Mouse (Mus musculus) heart, adult 2 months (tissue): ENCODE results near the gene Birc5. TPM values are rescaled to one million over a fixed set of nuclear protein-coding genes. Genes with fewer than 3 reads are reported as not detected.
A peak's percentile ranks its signal among the peaks of the same experiment; 100 is the strongest.

ENCODE experiments used
- DNase-seq, 2 experiments: peaks; one replicate each; pipeline ENCODE4 v3.0.0; 2021
- H3K27ac ChIP-seq: fragments of 200-600 bp; 2 replicates; pipeline ENCODE4 v1.8.1; 2022
- H3K27me3 ChIP-seq: fragments of 200-500 bp; 2 replicates; pipeline ENCODE4 v1.6.1; 2012; ENCODE audit warnings: mild to moderate bottlenecking, low read length, inconsistent platforms, mixed read lengths; ENCODE audit not compliant: control insufficient read depth, insufficient read depth
- H3K36me3 ChIP-seq: fragments of 200-500 bp; 2 replicates; pipeline ENCODE4 v1.6.1; 2012; ENCODE audit warnings: low read length, inconsistent platforms; ENCODE audit not compliant: control insufficient read depth, insufficient read depth
- H3K4me1 ChIP-seq: fragments of 200-500 bp; 2 replicates; pipeline ENCODE4 v1.6.1; 2011; ENCODE audit warnings: low read length; ENCODE audit not compliant: control insufficient read depth, insufficient read depth
- H3K4me3 ChIP-seq: fragments of 200-600 bp; 2 replicates; pipeline ENCODE4 v1.8.1; 2022
- H3K79me2 ChIP-seq: fragments of 200-500 bp; replicated peaks from 2 replicates; pipeline ENCODE4 v1.6.1; 2012; ENCODE audit warnings: mild to moderate bottlenecking, inconsistent platforms, low read length, moderate library complexity, mixed read lengths; ENCODE audit not compliant: control insufficient read depth, insufficient read depth
- H3K9ac ChIP-seq: fragments of 200-500 bp; 2 replicates; pipeline ENCODE4 v1.6.1; 2012; ENCODE audit warnings: low read depth, mild to moderate bottlenecking, control low read depth, inconsistent platforms, low read length, mixed read lengths
- CTCF ChIP-seq: fragments of 200-600 bp; IDR thresholded peaks from 2 replicates; pipeline ENCODE4 v1.8.1; 2022; ENCODE audit warnings: antibody characterized with exemption, mild to moderate bottlenecking, moderate library complexity
- EP300 ChIP-seq: fragments of 200-500 bp; IDR thresholded peaks from 2 replicates; pipeline ENCODE4 v1.6.1; 2011; ENCODE audit warnings: low read depth, low read length, control low read depth; ENCODE audit not compliant: insufficient read depth
- POLR2A ChIP-seq: fragments of 200-500 bp; IDR thresholded peaks from 2 replicates; pipeline ENCODE4 v1.6.1; 2011; ENCODE audit warnings: mild to moderate bottlenecking, low read depth, low read length, control low read depth; ENCODE audit not compliant: insufficient read depth
- WGBS: fragments of 180-500 bp; shearing (Covaris S2); methylation state at CpG from one replicate; pipeline ENCODE4 v1.1.7; 2018; 5-methylcytosine and 5-hydroxymethylcytosine counted together
- intact Hi-C: fragments of 180-260 bp; cut with DNase I; formaldehyde crosslinking; loops from one replicate; pipeline ENCODE4 v1.15.1; 2025
- polyA plus RNA-seq: library from polyadenylated mRNA; depleted of rRNA; stranded (reverse); fragments of >200 nt; gene quantifications from 2 replicates; pipeline ENCODE4 v1.2.3, GENCODE M21; 2012
- total RNA-seq, 2 experiments: library from RNA; stranded (reverse); gene quantifications; 2 replicates each; pipeline ENCODE4 v1.2.3; 2021

Birc5 gene
- total and polyA plus RNA-seq, 3 experiments, result 0.18 to 0.80 (median 0.35) TPM

DNA sequence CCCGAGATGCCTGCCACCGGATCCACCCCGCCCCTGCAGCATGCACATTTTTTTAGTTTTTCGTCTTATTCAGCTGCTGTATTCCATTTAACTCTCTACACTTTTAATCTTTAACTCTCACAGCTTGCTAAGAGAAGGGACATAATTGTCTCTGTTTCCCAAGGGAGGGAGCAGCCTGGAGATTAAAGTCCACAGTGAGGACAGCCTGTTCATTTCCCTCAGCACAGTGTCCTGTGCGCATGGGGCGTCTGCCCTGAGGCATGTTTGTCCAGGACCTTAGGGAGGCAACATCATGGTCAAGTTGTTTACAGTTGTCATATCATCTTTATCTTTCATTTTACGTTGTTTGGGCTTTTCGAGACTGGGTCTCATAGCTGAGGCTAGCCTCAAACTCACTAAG lies 15.0 kb upstream of the Birc5 start:
- Histone ChIP-seq H3K4me3 (no peak overlapping the region), H3K4me1 (peaks cover 9% of the 10 kb centered on the region), H3K36me3 (no peaks in the 10 kb centered on the region), H3K27me3 (no peaks in the 10 kb centered on the region), H3K9ac (no peak overlapping the region), H3K79me2 (no peaks in the 10 kb centered on the region), H3K27ac (no peak overlapping the region)
- WGBS, result 84% methylated on average over 8 of the region's 8 CpGs
- TF ChIP-seq EP300 (no peak), POLR2A (no peak), CTCF (no peak)
- DNase-seq, result no peak
- intact Hi-C loops, result no loop called here

DNA sequence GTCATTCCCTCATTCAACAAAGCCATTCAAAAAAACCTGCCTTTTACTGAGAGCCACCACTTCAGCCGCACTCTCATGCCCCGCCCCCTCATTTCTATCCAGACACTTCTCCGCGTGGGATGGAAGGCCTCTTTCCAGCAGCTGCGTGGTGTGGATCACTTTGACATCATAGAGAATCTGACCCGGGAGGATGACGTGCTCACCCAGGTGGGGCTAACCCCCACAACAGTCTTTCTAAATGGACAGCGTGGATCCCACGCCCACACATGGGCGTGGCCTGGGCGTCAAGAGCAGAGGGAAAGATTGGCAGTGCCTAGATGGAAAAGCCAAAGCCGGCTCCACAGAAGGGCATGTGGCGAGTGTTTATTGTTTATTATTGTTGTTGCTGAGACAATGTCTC lies 12.7 kb upstream of the Birc5 start:
- Histone ChIP-seq H3K27me3 (no peaks in the 10 kb centered on the region), H3K27ac (no peak overlapping the region), H3K4me3 (no peak overlapping the region), H3K4me1 (peaks cover 3% of the 10 kb centered on the region), H3K9ac (no peak overlapping the region), H3K36me3 (no peaks in the 10 kb centered on the region), H3K79me2 (no peaks in the 10 kb centered on the region)
- WGBS, result 26% methylated on average over 13 of the region's 13 CpGs
- no peak for TF ChIP-seq POLR2A
- no peak for TF ChIP-seq CTCF
- no peak for TF ChIP-seq EP300
- intact Hi-C loops, result no loop called here
- DNase-seq, result no peak

DNA sequence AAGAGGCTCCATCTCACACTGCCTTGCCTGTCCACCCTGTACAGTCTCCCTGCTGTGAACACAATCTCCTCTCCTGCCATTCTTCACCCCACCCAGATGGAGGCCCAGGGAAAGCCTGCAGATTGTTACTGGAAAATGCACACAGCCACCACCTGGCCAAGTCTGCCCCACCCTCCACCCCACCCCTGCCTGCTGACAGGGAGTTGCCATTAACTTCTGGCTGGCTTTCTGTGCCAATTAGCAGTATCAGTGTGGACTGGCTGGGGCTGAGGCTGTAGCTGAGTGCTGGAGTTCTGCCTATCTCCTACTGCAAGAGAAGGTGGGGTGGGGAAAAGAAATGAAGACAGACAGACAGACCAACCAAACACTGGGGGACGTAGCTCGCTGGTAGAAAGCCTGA lies 10.5 kb upstream of the Birc5 start:
- Histone ChIP-seq H3K27ac (no peak overlapping the region), H3K9ac (no peak overlapping the region), H3K4me1 (no peaks in the 10 kb centered on the region), H3K27me3 (no peaks in the 10 kb centered on the region), H3K36me3 (no peaks in the 10 kb centered on the region), H3K4me3 (no peak overlapping the region), H3K79me2 (no peaks in the 10 kb centered on the region)
- WGBS, result 50% methylated on average over 2 of the region's 2 CpGs
- DNase-seq, result no peak
- intact Hi-C loops, result no loop called here
- TF ChIP-seq EP300, result 0 out of 2 replicates have a peak, but pooled peaks have one; percentile 18
- no peak for TF ChIP-seq POLR2A

DNA sequence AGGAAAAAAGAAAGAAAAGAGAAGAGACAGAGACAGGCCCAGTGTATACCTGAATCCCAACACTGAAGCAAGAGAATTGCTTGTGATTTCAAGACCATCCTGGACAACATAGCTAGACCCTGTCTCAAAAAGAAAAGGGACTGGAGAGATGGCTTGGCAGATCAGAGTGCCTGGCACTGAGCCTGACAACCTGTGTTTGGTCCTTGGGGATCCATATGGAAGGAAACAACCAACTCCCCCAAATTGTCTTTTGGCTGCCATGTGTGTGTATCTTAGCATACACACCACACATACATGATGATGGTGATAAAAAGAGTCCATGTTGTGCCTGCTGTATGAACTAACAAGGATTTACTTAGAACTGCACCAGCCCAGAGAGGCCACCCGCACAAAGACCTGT lies 10.0 kb upstream of the Birc5 start:
- Histone ChIP-seq H3K27me3 (no peaks in the 10 kb centered on the region), H3K27ac (no peak overlapping the region), H3K4me3 (no peak overlapping the region), H3K79me2 (no peaks in the 10 kb centered on the region), H3K36me3 (no peaks in the 10 kb centered on the region), H3K4me1 (no peaks in the 10 kb centered on the region), H3K9ac (no peak overlapping the region)
- DNase-seq, result no peak
- WGBS, result 95% methylated on average over 1 of the region's 1 CpGs
- TF ChIP-seq EP300 (no peak), POLR2A (no peak), CTCF (no peak)
- intact Hi-C loops, result no loop called here

DNA sequence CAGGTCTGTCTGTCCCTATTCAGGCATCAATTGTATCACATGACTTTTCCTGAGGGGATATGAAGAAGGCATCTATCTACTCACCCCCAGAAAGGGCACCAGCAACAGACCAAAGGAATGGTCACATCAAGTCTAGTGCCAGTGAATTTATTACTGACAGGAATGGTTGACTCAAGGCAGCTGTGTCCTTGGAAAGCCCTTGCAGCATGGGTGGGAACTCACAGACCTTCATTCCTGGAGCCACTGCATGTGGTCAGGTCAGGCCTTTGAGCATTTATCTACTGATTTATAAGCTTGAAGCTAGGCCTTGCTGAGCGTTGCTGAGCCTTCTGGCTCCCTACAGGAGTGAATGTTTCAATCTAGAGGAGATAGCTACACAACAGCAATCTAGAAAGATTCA lies 8.1 kb upstream of the Birc5 start:
- no peaks in the 10 kb centered on the region for H3K36me3 ChIP-seq
- no peaks in the 10 kb centered on the region for H3K4me1 ChIP-seq
- H3K79me2 ChIP-seq, result no peaks in the 10 kb centered on the region
- no peak overlapping the region for H3K27ac ChIP-seq
- 55% methylated on average over 1 of the region's 1 CpGs for WGBS
- no peak overlapping the region for H3K9ac ChIP-seq
- no peaks in the 10 kb centered on the region for H3K27me3 ChIP-seq
- TF ChIP-seq EP300 (no peak), POLR2A (no peak), CTCF (no peak)
- intact Hi-C loops, result no loop called here
- DNase-seq, result no peak
- H3K4me3 ChIP-seq, result no peak overlapping the region

DNA sequence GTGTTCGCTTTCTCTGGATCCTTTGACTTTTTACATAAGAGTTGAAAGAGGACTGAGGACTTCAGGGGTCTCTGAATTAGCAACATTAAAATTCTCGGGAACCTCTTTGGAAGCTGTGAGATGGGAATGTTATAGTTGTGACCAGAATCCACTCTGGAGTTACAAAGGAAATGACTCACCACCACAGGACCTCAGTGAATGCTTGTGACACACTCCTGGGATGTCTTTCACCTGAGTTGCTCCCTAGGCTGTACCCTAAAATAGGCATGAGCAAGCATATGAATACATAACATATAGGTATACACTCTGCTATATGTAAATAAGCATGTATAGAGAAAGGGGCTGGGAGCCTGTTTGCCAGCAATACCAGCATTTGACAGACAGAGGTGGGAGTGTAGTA lies 5.6 kb upstream of the Birc5 start:
- H3K36me3 ChIP-seq, result no peaks in the 10 kb centered on the region
- no peak for DNase-seq
- no peaks in the 10 kb centered on the region for H3K27me3 ChIP-seq
- H3K27ac ChIP-seq, result no peak overlapping the region
- no peak overlapping the region for H3K4me3 ChIP-seq
- no peaks in the 10 kb centered on the region; the same call in 1 of the 2 replicates for H3K4me1 ChIP-seq
- H3K9ac ChIP-seq, result no peak overlapping the region
- TF ChIP-seq POLR2A, result no peak
- TF ChIP-seq CTCF, result no peak
- no peak for TF ChIP-seq EP300
- intact Hi-C loops, result no loop called here
- 71% methylated on average over 2 of the region's 2 CpGs for WGBS
- no peaks in the 10 kb centered on the region for H3K79me2 ChIP-seq
